Mouse (Mus musculus) frontal cortex, postnatal 10 days (tissue): ENCODE results near the gene Ppm1h.
A peak's percentile ranks its signal among the peaks of the same experiment; 100 is the strongest.

ENCODE experiments used
- DNase-seq, 2 experiments: peaks; one replicate each; pipeline ENCODE4 v3.0.0; 2022; ENCODE audit warnings: low spot score in 2 of 2, mixed read lengths in 1 of 2

Ppm1h gene

GRCm38 (mm10) chr10:122808186-122808585 lies 129.6 kb downstream of the Ppm1h start:
- DNase-seq, result no peak

- DNase-seq, result no peak
Observed at GRCm38 (mm10) chr10:122809851-122810250, 131.3 kb downstream of the Ppm1h start.

DNA sequence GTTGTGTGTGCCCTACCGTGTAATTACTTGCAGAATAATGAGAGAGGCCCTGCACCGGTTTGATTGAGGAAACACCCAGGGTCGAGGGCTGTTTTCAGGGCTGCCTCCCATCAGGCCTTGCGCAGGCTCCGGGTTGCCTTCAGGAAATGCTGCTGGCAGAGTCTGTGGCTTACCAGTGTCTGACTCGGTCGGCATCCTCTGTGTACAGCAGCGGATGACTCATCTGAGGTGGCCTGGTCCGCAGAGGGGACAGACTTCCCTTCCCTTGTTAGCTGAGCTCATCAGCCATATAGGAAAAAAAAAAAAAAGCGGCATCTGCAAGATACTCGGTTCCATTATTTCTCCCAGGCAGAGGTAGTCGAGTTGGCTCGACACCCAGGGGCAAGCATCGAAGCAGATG lies 136.5 kb downstream of the Ppm1h start:
- peak; percentile 36 to 48 for DNase-seq

DNA sequence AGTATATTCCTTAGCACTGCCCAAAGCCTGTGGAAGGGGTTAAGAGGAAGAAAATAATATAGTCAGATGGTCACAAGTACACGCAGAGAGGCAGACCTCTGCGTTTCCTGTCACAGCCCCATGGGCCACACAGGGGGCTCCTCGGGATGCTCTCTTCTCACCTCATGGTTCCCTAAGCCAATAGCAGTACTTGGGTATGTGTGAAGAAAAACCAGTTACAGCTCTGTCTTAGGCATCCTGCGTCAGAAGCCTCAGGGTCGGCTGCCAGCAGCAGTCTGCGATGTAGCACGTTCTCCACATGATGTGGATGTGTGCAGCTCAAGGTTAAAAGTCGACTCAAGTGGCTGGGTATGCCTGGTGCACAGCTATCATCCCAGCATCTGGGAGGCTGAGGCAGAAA lies 139.2 kb downstream of the Ppm1h start:
- no peak for DNase-seq

- no peak for DNase-seq
Observed at GRCm38 (mm10) chr10:122819808-122820207, 141.2 kb downstream of the Ppm1h start.

- no peak for DNase-seq
Observed at GRCm38 (mm10) chr10:122821549-122821948, 143.0 kb downstream of the Ppm1h start.

DNA sequence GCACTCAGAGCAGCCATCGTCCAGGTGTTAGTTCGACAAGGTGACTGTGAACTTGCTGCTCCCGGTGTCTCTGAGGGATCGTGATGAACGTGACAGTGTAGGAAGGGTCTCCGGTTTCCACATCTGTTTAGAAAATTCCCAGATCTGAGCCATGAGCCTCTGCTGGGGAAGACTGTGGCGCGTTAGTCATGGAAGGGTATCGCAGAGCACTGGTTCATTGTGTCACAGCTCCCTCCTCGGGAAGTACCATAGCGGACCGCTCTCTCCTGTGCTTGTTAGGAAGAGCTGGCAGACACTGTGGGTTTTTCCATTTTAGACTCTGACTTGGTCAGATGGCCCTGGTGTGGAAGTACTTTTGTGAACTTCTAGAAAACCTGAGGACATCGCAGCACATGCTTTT lies 145.1 kb downstream of the Ppm1h start:
- no peak for DNase-seq

DNA sequence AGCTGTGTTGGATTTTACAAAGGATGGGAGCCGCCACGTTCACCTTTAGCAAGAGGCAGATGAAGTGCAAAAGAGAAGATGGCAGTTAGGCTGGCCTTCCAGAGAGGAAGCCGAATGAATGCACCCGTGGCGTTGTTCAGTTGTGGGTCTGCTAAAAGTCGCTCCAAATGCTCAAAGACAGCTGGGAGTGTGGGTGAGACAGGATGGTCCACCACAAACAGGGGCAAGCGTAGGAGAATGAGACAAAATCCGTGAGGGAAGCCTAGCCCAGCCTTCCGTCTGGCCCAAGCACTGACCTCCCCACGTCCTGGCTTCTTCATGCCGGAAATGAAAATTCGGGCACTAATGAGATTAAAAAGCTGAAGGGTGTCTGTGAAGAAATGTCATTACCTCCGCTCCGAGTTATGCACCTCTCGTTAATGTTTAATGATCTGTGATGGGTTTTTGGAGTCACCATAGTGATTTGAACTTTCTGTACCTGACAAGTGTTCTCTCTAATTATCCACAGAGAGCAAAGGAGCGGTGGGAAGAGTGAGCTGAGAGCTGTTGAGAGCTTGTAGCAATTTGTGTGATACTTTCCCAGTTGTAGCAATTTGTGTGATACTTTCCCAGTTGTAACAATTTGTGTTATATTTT lies 148.3 kb downstream of the Ppm1h start:
- no peak for DNase-seq

DNA sequence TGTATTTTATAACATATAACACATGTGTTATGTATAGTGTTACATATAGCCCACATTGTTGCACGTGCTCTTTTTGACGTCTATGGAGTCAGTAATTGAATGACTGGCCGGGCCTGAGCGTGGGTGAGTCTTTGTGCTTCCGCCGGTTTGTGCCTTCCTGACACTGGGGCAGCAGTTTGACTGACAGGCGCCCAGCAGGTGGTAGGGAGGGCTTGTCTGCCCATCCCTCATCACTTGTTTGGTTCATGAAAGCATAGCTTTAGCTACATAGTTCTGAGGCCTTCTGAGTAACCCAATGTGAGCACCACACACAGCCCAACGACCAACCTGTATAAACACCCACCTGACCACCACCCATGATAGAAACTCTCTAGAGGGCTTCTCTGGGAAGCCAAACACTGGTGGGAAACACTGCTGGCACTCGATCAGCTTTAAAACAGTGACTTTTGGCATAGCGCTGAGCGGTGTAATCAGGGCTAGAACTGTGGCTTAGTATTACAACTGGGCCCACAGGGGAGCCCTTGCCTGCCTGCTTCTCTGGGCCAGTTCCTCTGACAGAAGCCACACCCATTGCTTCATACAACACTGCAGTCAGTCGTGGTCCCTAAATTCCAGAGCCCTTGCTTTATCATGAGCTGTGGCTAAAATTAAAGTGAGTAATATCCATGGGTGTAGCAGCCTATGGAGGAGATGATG lies 149.3 kb downstream of the Ppm1h start:
- DNase-seq, result no peak

DNA sequence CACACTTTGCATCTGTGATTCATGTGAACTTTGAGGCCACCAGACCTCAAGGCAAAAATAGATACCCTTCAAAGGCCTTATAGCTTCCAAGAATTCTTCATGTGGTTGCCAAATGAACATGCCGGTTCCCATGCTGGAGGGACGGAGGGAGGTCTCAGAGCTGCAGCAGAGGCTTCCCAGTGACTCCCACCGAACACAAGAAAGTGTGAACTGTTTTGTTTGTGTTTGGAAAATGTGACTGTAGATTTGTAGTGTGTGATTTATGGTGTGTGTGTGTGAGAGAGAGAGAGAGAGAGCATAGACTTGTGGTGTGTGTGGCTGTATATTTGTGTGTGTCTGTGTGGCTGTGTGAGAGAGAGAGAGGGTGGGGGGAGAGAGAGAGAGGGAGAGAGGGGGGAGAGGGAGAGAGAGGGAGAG lies 151.2 kb downstream of the Ppm1h start:
- DNase-seq, result no peak

DNA sequence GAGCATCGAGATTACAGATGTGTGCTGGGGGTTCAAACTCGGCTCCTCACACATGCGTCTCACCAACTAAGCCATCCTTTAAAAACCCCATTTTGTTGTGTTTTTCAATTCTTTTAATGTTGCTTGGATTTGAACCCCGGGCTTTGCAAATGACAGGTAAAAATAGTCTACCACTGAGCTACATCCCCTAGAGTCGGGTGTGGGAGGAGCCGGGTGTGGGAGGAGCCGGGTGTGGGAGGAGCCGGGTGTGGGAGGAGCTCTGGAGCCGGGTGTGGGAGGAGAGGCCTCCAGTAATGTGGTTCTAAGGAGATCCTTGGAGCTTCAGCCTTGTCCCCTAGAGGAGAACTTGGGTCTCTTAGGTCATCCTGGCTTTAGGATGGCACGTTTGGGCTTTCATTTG lies 152.1 kb downstream of the Ppm1h start:
- no peak for DNase-seq

GRCm38 (mm10) chr10:122842014-122842413 lies 163.5 kb downstream of the Ppm1h start:
- no peak for DNase-seq

- no peak for DNase-seq
Observed at GRCm38 (mm10) chr10:122842961-122843360, 164.4 kb downstream of the Ppm1h start.

DNA sequence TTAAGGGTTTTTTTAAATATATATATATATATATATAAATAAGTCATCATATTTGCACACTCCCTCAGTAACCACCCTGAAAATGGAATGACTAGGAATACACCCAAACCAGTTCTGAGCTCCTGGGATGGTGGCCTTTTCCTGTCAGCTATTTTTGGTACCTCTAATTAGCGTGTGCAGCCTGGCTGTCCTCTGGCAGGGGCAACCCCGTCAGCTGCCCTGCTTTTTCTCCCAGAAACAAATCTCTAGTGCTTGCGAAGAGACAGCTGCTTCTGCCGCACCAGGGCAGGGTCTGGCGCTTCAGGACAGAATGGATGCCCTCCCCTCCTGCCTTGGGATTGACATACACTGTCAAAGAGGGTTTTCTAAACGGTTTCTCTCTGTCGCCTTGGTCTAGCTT lies 166.9 kb downstream of the Ppm1h start:
- no peak for DNase-seq

DNA sequence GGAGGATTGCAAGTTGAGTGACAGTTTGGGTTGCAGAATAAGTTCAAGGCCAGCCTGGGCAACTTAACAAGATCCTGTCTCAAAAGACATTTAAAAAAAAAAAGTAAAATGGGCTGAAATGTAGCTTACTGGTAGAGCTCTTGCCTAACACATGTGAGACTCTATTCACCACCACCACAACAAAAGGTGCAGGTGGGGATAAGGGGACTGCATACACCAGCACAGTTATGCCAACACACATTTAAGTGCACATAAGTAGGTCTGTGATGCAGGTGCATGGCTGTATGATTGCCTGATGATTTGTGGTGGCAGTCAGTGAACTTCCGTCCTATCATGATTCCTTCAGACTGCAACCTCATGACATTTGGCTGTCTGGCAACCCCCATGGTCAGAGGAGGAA lies 167.9 kb downstream of the Ppm1h start:
- no peak for DNase-seq

GRCm38 (mm10) chr10:122848020-122848457 lies 169.5 kb downstream of the Ppm1h start:
- DNase-seq, result no peak

GRCm38 (mm10) chr10:122851267-122852160 lies 173.0 kb downstream of the Ppm1h start:
- DNase-seq, result no peak

- DNase-seq, result no peak
Observed at GRCm38 (mm10) chr10:122854571-122854970, 176.0 kb downstream of the Ppm1h start.

DNA sequence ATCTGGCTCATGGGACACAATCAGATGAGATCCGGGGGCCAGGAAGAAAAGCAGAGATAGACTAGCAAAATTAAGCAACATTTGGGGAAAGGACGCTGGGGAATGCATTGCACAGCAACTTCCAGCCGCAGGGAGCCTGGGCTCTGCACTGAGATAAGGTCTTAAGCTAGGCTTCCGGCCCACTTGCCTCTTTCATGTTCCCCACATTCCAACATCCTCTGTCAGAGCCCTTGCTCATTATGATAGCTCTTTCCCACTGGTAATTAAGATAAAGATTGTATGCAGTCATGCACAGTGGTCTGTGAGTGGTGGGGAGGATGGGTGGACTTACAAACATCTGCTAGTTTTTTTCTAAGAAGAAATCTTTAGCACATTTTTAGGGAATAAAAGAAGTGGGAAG lies 176.6 kb downstream of the Ppm1h start:
- no peak for DNase-seq

DNA sequence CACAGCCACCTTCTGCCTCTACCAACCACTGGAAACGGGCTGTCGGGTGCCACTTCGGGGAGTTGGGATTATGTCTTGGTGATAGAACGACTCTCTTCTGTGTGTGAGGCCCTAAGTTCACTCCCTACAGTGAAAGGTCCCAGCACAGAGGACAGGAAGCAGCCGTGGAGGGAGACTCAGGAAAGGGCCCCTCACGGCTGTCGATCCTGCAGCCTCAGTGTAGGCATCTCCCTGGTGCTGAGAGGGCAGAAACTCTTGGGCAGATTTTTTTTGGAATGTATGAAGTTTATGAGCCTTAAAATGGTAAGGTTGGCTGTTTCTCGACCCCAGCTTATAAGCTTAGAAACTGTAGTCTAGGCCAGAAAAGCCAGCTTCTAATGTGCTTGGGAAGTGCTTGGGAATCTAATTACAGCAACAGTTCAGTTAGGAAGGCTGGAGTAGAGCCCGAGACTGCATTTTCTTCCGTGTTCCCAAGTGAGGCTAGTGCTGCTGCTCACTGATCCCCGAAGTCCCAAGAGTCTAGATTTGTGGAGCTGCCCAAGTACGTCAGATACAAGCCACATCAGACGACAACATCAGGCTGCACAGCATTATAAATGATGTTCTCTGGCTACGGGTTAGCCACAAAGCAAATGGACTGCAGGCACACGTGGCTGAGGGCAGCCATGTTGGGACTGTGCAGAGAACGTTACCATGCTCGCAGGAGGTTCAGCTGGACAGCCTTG lies 177.6 kb downstream of the Ppm1h start:
- DNase-seq, result no peak

DNA sequence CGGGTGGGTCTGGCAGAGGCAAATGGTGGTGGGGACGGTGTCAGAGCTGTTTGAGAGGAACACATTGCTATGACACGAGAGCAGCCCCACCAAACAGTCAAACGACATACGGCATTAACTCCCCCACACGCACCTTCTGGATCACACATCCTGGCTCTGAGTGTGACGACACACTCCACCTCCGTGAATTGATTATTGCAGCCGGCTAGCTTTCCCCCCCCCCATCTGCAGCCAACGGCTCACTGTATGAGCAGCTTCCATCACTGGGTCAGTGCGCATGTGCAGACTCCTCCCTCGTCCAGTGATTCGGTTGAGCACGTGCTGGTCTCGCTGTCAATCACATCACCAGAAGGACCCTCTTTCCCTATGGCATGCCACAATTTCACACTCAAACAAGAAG lies 178.6 kb downstream of the Ppm1h start:
- no peak for DNase-seq
